Mouse (Mus musculus): ENCODE measurements around the gene Cntnap1.

DNA sequence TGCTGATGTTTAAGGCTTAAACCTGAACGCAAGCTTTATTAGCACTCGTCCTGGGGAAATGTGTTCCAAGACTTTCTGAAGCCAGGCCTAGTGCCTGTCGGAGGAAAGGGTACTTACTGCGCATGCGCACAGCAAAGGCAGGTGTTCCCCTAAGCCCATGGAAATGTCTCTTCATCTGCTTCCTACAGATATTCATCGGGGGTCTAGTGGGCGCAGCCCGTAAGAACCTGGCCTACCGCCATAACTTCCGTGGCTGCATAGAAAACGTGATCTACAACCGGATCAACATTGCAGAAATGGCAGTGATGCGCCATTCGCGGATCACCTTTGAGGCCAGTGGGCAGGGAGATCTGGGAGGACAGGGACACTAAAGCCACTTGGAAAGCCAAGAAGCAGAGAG lies 9.0 kb downstream of the Cntnap1 start:
- no peak for TF ChIP-seq CTCF (IDR thresholded peaks at IDR 0.05; ENCODE audit: low read depth)
- TF ChIP-seq EP300 (IDR thresholded peaks at IDR 0.05; ENCODE audit: low read depth) = no peak

All from liver, embryonic 14.5 days (tissue).